Mouse (Mus musculus) spleen, adult 2 months (tissue): ENCODE measurements around the gene Cyp24a1.

ENCODE experiments used
- CTCF ChIP-seq: fragments of 200-500 bp; IDR thresholded peaks from 2 replicates; pipeline ENCODE4 v1.5.1; 2011; ENCODE audit warnings: mild to moderate bottlenecking, inconsistent platforms; ENCODE audit not compliant: insufficient read depth, insufficient read length, insufficient replicate concordance; ENCODE audit errors: extremely low read depth
- POLR2A ChIP-seq: fragments of 200-500 bp; IDR thresholded peaks from 2 replicates; pipeline ENCODE4 v1.6.1; 2011; ENCODE audit warnings: low read depth, low read length, inconsistent platforms

- TF ChIP-seq CTCF: no peak
- no peak for TF ChIP-seq POLR2A
Measured at GRCm38 (mm10) chr2:170529766-170530165, 32.8 kb upstream of the Cyp24a1 start.
